Mouse (Mus musculus): ENCODE data around the gene Fam173a. TPM values are rescaled to one million over a fixed set of nuclear protein-coding genes. Genes with fewer than 3 reads are reported as not detected.
"Not testable (repeated sequence)": the region's sequence is repeated elsewhere in the genome, so short reads cannot be mapped to it uniquely, and the experiment has no call there.

Gene Fam173a
- polyA plus RNA-seq, 1 experiment from 2014 or later = 95.7 TPM

DNA sequence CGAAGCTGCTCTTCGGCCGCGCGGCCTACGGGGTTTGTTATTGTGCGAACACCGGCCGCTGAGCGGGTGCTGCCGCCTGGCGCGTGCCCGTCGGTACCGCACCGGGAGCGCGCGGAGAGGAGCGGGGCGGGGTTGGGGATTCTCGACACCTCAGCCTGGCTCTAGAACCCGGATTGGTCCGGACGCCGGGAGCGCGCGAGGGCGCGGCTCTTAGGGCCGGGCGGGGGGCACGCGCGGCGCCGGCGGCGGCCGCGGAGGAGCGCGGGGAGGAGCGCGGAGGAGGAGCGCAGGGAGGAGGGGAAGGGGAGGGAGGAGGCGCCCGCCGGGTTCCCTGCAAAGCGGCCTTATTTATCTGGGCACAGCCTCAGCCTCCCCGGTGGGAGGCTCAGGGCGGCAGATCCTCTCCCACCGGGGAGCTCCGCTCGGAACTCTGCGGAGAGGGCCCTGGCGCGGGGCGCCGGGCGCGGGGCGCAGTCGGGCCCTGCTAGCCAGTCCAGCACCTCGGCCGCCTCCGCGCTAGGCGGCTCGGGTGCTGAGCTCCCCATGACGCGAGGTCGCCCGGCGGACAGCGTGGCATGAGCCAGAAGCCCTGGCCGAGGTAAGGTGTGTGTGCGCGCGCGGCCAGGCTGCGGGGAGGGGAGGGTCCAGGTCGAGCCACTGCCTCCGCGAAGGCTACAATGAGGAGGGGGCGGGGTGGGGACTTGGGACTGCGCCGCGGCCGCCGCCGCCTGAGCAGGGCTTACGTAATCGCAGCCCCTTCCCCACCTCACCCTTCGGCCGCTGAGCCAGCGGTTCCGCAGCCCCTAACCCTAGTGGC is 16.3 kb upstream of the Fam173a start, which contains the start of gene Fbxl16:
Fbxl16 (plus strand) TSS at position 297 of the 817 bp plus-strand sequence.
- peak within 1 kb of the TSS; percentile 99 for H3K27ac ChIP-seq (replicated peaks)
- peak within 1 kb of the TSS; percentile 93 for H3K4me3 ChIP-seq
- H3K27me3 ChIP-seq = no peaks in the 10 kb centered on the region
- H3K36me3 ChIP-seq = no peaks in the 10 kb centered on the region
- peak; percentile 86 for ATAC-seq (ENCODE audit: low FRiP score, low read depth)
- H3K4me1 ChIP-seq (replicated peaks) = peaks cover 52% of the 10 kb centered on the region
- no peaks in the 10 kb centered on the region for H3K9me3 ChIP-seq
- peak within 1 kb of the TSS; percentile 97 for H3K4me2 ChIP-seq
- peak within 1 kb of the TSS; percentile 99 for H3K9ac ChIP-seq
- under 1% methylated on average over 94 of the region's 100 CpGs for WGBS

DNA sequence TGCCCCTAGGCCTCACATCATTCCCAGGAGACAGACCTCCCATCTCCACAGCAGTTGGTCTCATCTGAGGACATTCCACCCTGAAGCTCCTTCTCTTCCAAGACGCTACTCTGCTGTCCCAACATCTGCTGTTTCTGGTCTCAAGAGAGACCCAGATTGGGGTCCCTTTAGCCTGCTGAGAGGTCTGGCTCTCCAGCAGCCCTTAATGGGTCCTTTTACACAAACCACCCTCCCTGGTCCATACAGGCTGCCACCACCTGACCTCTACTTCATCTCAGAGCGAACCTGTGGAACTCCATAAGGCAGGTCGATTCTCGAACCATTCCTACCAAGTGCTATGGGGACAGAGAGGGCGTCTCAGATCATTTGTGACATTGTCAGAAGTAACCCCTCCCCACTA is 15.3 kb upstream of the Fam173a start:
- Histone ChIP-seq H3K9ac (peak overlapping the region; percentile 99), H3K9me3 (no peaks in the 10 kb centered on the region), H3K36me3 (no peaks in the 10 kb centered on the region), H3K4me1 (replicated peaks) (peaks cover 53% of the 10 kb centered on the region), H3K4me3 (peak overlapping the region; percentile 93), H3K27me3 (no peaks in the 10 kb centered on the region), H3K27ac (replicated peaks) (peak overlapping the region; percentile 99), H3K4me2 (peak overlapping the region; percentile 97)
- 31% methylated on average over 5 of the region's 5 CpGs for WGBS
- peak; percentile 2; the same call in 1 of the 2 replicates for ATAC-seq (ENCODE audit: low FRiP score, low read depth)

DNA sequence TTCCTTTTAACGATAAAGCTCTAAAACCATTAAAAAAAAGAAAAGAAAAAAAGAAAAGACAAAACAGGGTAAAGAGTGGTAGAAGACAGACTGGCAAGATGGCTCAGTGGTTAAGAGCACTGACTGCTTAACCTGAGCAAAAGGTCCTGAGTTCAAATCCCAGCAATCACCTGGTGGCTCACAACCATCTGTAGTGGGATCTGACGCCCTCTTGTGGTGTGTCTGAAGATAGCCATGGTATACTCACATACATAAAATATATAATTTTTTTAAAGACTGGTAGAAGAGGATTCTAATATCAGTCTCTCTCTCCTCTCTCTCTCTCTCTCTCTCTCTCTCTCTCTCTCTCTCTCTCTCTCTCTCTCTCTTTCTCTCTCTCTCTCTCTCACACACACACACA is 14.8 kb upstream of the Fam173a start:
- not testable (repeated sequence) for ATAC-seq (ENCODE audit: low FRiP score, low read depth); H3K9me3 ChIP-seq; H3K4me2 ChIP-seq; H3K27ac ChIP-seq (replicated peaks); H3K4me3 ChIP-seq; H3K9ac ChIP-seq; H3K36me3 ChIP-seq; H3K27me3 ChIP-seq
- 48% methylated on average over 2 of the region's 2 CpGs for WGBS
- H3K4me1 ChIP-seq (replicated peaks) = peaks cover 53% of the 10 kb centered on the region

DNA sequence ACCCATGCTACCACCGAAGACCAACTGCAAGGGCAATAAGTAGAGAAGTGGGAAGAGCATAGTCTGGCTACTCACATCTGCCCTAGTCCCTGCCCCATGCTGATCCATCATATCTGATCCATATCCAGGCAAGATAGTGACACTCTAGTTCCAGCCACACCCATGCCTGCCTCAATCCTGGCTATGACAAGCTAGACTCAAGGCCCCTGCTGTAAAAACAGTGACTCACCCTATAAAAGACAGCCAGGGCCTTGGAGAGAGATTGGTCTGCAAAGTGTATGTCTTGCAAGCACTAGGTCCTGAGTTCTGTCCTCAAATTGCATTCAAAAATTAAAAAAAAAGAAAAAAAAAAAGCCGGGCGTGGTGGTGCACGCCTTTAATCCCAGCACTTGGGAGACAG is 13.8 kb upstream of the Fam173a start:
- 86% methylated on average over 4 of the region's 4 CpGs for WGBS

DNA sequence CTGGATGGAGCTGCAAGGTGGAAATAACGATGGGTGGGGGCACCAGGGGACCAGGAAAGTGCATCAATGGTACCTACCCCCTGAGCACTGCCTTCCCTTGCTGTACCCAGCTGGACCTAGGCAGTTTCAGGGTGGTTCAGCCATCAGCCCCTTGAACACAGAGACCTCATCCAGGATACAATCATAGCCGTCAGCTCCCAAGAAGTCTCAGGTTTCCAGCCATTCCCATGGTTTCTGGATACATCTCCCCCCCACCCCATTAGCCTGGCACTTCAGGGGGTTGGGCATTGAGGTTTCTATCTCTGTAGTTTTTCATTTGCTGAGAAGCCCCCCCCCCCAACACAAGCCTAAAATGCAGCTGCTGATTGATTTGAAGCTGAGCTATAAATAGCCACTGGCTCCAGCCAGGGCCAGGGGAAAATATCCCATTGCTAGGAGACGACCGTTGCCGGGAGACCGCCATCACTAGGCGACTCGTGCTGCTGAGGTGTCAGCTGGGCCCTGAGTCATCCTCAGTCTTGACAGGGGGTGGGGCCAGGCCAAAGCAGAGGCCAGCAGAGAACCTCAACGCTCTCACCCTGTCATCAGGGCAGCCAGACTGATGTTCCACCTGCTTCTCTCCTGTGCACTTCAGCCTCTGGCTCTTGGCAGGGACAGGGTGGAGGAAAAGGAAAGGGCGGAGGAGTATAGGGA is 10.3 kb upstream of the Fam173a start:
- WGBS = 4% methylated on average over 10 of the region's 10 CpGs
- H3K4me1 ChIP-seq (replicated peaks) = peaks cover 25% of the 10 kb centered on the region

More for the DNA sequence above, 13.8 kb upstream of the Fam173a start:
- Histone ChIP-seq H3K4me3 (no peak overlapping the region), H3K27ac (replicated peaks) (no peak overlapping the region), H3K4me2 (no peak overlapping the region), H3K4me1 (replicated peaks) (peaks cover 49% of the 10 kb centered on the region), H3K9me3 (no peaks in the 10 kb centered on the region), H3K27me3 (no peaks in the 10 kb centered on the region), H3K9ac (no peak overlapping the region), H3K36me3 (no peaks in the 10 kb centered on the region)
- no peak for ATAC-seq (ENCODE audit: low FRiP score, low read depth)

DNA sequence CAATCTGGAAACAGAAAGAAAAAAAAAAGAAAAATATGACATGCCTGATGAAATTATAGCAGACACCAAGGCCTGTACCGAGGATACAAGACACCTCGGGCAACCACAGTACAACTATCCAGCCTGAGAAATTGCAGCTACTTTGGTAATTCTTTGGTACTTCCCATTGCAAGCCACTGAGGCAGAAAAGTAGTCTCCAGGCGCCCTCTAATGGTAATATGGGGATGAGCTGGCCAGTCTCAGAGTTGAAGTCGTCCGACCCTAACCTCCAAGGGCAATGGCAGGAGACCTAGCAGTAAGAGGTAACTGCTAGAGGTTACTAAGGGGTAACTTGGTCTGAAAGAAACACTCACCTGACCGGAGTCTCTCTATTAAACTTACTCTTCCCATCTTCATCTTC is 8.3 kb upstream of the Fam173a start:
- Histone ChIP-seq H3K27me3 (peaks cover 5% of the 10 kb centered on the region; the same call in 1 of the 2 replicates), H3K4me3 (no peak overlapping the region), H3K4me2 (no peak overlapping the region), H3K36me3 (no peaks in the 10 kb centered on the region), H3K4me1 (replicated peaks) (peaks cover 39% of the 10 kb centered on the region), H3K9ac (no peak overlapping the region), H3K27ac (replicated peaks) (no peak overlapping the region), H3K9me3 (no peaks in the 10 kb centered on the region)
- 9% methylated on average over 6 of the region's 6 CpGs for WGBS
- no peak for ATAC-seq (ENCODE audit: low FRiP score, low read depth)

More for the DNA sequence above, 10.3 kb upstream of the Fam173a start:
- peak overlapping the region; percentile 86 for H3K27ac ChIP-seq (replicated peaks)
- peak overlapping the region; percentile 45 for H3K4me2 ChIP-seq
- peak overlapping the region; percentile 27; the same call in 1 of the 2 replicates for H3K9ac ChIP-seq
- H3K27me3 ChIP-seq = no peaks in the 10 kb centered on the region
- ATAC-seq (ENCODE audit: low FRiP score, low read depth) = peak; percentile 87
- no peak overlapping the region for H3K4me3 ChIP-seq
- no peaks in the 10 kb centered on the region for H3K36me3 ChIP-seq
- no peaks in the 10 kb centered on the region for H3K9me3 ChIP-seq

DNA sequence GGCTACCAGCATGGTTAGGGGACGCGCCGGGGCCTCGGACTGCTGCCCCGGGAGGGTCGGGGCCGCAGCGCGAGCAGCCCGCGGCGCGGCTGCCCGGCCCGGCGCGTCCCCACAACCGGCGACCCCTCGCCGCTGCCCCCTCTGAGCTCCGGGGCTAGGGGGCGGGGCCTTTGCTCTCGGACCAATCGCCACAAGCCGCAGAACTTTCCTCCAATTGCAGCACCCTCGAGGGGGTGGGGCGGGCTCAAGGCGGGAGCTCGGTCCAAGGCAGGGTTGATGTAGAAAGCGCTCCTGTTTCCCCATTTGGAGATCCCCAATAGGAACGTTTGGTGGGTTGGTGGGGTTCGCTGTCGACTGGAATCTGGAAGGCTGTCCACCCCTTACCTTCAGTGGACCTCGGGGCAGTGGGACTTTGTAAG is 4.3 kb upstream of the Fam173a start, which contains the start of gene Metrn:
Metrn (minus strand) TSS at position 186 of the 419 bp plus-strand sequence.
- under 1% methylated on average over 33 of the region's 35 CpGs for WGBS
- H3K4me3 ChIP-seq = peak within 1 kb of the TSS; percentile 52
- H3K36me3 ChIP-seq = no peaks in the 10 kb centered on the region
- peaks cover 45% of the 10 kb centered on the region for H3K4me1 ChIP-seq (replicated peaks)
- peak within 1 kb of the TSS; percentile 36 for H3K9ac ChIP-seq
- peak within 1 kb of the TSS; percentile 92 for H3K4me2 ChIP-seq
- H3K27ac ChIP-seq (replicated peaks) = peak within 1 kb of the TSS; percentile 95
- H3K9me3 ChIP-seq = no peaks in the 10 kb centered on the region
- H3K27me3 ChIP-seq = peaks cover 9% of the 10 kb centered on the region; the same call in 1 of the 2 replicates
- ATAC-seq (ENCODE audit: low FRiP score, low read depth) = peak; percentile 70

DNA sequence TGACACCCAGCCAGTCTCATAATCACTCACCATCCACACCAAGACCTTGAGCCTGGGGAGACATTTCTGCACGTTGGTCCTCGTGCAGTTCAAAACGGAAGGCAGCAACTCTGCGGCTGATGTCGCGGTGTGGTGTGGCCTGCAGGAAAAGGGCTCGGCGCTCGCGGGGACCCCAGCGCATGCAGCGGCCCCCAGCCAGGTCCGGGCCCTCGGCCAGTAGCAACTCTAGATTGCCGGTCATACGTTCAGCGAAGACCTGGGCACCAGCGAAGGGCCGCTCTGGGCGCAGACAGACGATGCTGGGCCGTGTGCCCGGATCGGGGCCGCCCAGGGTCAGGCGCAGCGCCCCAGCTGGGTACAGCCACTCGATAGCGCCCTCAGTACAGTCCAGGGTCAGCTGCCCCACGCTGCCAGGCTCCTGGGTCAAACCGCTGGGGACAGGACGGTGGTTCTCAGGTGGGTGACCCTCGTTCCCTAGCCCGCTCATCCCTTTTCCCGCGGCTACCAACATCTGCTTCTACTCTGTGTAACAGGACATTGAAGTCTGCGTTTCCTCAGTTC is 3.6 kb upstream of the Fam173a start:
- no peak for ATAC-seq (ENCODE audit: low FRiP score, low read depth)
- H3K9me3 ChIP-seq = no peaks in the 10 kb centered on the region
- peak overlapping the region; percentile 92 for H3K4me2 ChIP-seq
- peaks cover 49% of the 10 kb centered on the region for H3K4me1 ChIP-seq (replicated peaks)
- H3K9ac ChIP-seq = peak overlapping the region; percentile 36
- peak overlapping the region; percentile 95 for H3K27ac ChIP-seq (replicated peaks)
- H3K36me3 ChIP-seq = no peaks in the 10 kb centered on the region
- under 1% methylated on average over 37 of the region's 37 CpGs for WGBS
- peak overlapping the region; percentile 52 for H3K4me3 ChIP-seq
- H3K27me3 ChIP-seq = peaks cover 9% of the 10 kb centered on the region; the same call in 1 of the 2 replicates

DNA sequence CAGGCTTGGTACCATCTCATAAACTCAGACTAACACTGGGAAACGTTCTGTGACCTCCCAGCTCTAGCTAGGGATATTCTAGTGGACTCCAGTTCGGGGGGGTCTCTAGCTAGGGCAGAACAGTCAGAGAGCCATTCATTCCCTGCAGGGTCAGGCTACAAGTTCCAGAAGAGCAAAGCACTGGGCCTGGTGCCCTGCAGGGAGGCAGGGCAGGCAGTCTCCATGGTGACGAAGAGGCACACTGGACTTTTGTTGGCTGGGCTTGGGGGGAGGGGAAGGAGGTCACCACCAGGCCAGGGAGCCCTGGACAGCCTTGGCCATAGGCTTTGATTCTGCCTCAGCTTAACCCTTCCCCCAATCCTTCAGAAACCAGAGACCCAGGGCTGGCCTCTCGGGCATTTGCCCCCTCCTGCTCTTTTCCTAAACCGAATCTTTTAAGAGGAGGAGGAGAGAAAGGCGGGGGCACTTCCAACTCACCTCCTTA is 3.0 kb upstream of the Fam173a start, which contains the start of gene AC134908.4:
AC134908.4 (minus strand) TSS at position 51 of the 484 bp plus-strand sequence.
- Histone ChIP-seq H3K9me3 (no peaks in the 10 kb centered on the region), H3K4me3 (peak within 1 kb of the TSS; percentile 52), H3K27me3 (peaks cover 9% of the 10 kb centered on the region; the same call in 1 of the 2 replicates), H3K9ac (peak within 1 kb of the TSS; percentile 36), H3K27ac (replicated peaks) (peak within 1 kb of the TSS; percentile 95), H3K4me2 (peak within 1 kb of the TSS; percentile 92), H3K36me3 (no peaks in the 10 kb centered on the region), H3K4me1 (replicated peaks) (peaks cover 55% of the 10 kb centered on the region)
- WGBS = 4% methylated on average over 6 of the region's 6 CpGs
- ATAC-seq (ENCODE audit: low FRiP score, low read depth) = peak; percentile 62

DNA sequence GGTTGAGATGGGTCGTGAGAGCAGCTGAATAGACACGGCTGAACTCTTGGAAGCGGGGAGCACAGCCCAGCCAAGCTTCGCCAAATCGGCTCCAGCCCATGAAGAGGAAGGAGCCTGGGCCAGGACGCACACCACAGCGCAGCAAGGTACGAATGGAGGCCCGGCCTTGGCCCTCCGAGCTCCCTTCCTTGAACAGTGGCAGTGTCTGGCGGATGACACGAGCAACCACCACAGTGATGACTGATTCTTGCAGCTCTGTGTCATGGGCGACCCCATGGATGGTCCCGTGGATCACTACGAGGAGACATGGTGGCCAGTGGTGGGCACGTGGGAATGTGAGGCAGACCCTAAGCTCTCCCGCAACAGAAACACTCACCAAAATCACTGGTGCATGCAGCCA is 2.3 kb upstream of the Fam173a start:
- Histone ChIP-seq H3K9ac (0 out of 2 replicates have a peak overlapping the region, but pooled peaks have one; percentile 30), H3K36me3 (no peaks in the 10 kb centered on the region), H3K27ac (replicated peaks) (peak overlapping the region; percentile 95), H3K4me2 (peak overlapping the region; percentile 92), H3K27me3 (peaks cover 9% of the 10 kb centered on the region; the same call in 1 of the 2 replicates), H3K4me1 (replicated peaks) (peaks cover 59% of the 10 kb centered on the region), H3K4me3 (peak overlapping the region; percentile 52), H3K9me3 (no peaks in the 10 kb centered on the region)
- ATAC-seq (ENCODE audit: low FRiP score, low read depth) = no peak
- WGBS = 39% methylated on average over 17 of the region's 17 CpGs

DNA sequence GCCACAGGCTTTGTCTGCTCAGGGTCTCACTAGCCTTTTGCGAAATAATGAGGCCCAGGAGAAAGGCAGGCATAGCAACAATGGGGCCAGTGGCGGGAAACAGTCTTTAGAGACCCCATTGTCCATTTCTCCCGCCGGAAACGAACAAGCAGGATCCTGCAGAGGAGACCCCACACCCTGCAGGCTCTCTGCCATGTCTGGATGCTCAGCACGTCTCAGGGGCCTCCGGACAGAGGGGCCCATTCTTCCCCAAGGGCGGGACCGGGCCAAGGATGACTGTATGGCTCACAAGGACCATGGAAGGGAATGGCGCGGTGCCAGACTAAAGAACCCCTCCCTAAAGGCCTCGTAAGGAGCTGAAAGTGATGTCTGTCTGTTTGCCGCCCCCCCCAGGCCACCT is 1.5 kb upstream of the Fam173a start:
- Histone ChIP-seq H3K27me3 (peaks cover 9% of the 10 kb centered on the region; the same call in 1 of the 2 replicates), H3K4me1 (replicated peaks) (peaks cover 59% of the 10 kb centered on the region), H3K36me3 (peaks cover 6% of the 10 kb centered on the region; the same call in 1 of the 2 replicates), H3K27ac (replicated peaks) (peak overlapping the region; percentile 95), H3K9ac (0 out of 2 replicates have a peak overlapping the region, but pooled peaks have one; percentile 30), H3K9me3 (no peaks in the 10 kb centered on the region), H3K4me3 (0 out of 2 replicates have a peak overlapping the region, but pooled peaks have one; percentile 52), H3K4me2 (peak overlapping the region; percentile 92)
- 13% methylated on average over 13 of the region's 13 CpGs for WGBS
- ATAC-seq (ENCODE audit: low FRiP score, low read depth) = no peak

Measured in hindbrain, embryonic 15.5 days (tissue).